Mouse (Mus musculus) ES-E14 (cell line): ENCODE measurements at regions not wholly inside any gene's neighbourhood (a gene's known extent, or its start where the extent isn't known, plus 50 kb on each side); places are given as distances from the start of the nearest gene placed in this dataset.

ENCODE experiments used
- DNase-seq: peaks from one replicate; pipeline ENCODE4 v3.0.0-alpha.2; 2013; ENCODE audit warnings: low read depth, low spot score
- H3K27ac ChIP-seq: 2 replicates; pipeline ENCODE4 v1.5.1; 2012; ENCODE audit warnings: low read depth, mild to moderate bottlenecking, low read length, moderate library complexity, mixed read lengths; ENCODE audit not compliant: poor library complexity, insufficient read depth, severe bottlenecking
- H3K36me3 ChIP-seq: 2 replicates; pipeline ENCODE4 v1.6.1; 2012; ENCODE audit warnings: mild to moderate bottlenecking, low read length, moderate library complexity, mixed read lengths; ENCODE audit not compliant: control insufficient read depth, poor library complexity, insufficient read depth, severe bottlenecking
- H3K4me1 ChIP-seq, 2 experiments: fragments of 150-350 bp in 1 of 2; sonication (generic) in 1 of 2; 2 replicates each; pipeline ENCODE4 v1.6.1; 2012; ENCODE audit warnings: low read length in 2 of 2, mild to moderate bottlenecking in 1 of 2, mixed read lengths in 1 of 2; ENCODE audit not compliant: control insufficient read depth in 2 of 2, insufficient read depth in 2 of 2, poor library complexity in 1 of 2
- H3K4me3 ChIP-seq, 2 experiments: fragments of 150-350 bp in 1 of 2; sonication (generic) in 1 of 2; 2 replicates each; pipeline ENCODE4 v1.5.1; 2012; ENCODE audit warnings: low read length in 2 of 2, low read depth in 1 of 2, mild to moderate bottlenecking in 1 of 2, mixed read lengths in 1 of 2; ENCODE audit not compliant: insufficient read depth in 1 of 2, poor library complexity in 1 of 2, severe bottlenecking in 1 of 2
- H3K9ac ChIP-seq: 2 replicates; pipeline ENCODE4 v1.6.1; 2012; ENCODE audit warnings: low read depth, mild to moderate bottlenecking, low read length, mixed read lengths; ENCODE audit not compliant: poor library complexity, insufficient read depth, severe bottlenecking
- H3K9me3 ChIP-seq: fragments of 150-350 bp; sonication (generic); 2 replicates; pipeline ENCODE4 v1.6.1; 2012; ENCODE audit warnings: low read depth, mild to moderate bottlenecking, low read length; ENCODE audit not compliant: control insufficient read depth, insufficient read depth
- CHD2 ChIP-seq: IDR thresholded peaks from 2 replicates; pipeline ENCODE4 v1.6.1; 2014; ENCODE audit warnings: mild to moderate bottlenecking, low read depth, low read length, inconsistent platforms
- HCFC1 ChIP-seq: IDR thresholded peaks from 2 replicates; pipeline ENCODE4 v1.6.1; 2012; ENCODE audit warnings: low read length, inconsistent platforms, borderline replicate concordance; ENCODE audit not compliant: insufficient read depth
- MAFK ChIP-seq: IDR thresholded peaks from 2 replicates; pipeline ENCODE4 v1.6.1; 2014; ENCODE audit warnings: mild to moderate bottlenecking, low read depth, low read length, inconsistent platforms; ENCODE audit not compliant: insufficient read depth
- ZC3H11A ChIP-seq: IDR thresholded peaks from 2 replicates; pipeline ENCODE4 v1.6.1; 2012; ENCODE audit warnings: low read depth, mild to moderate bottlenecking, inconsistent platforms, low read length, borderline replicate concordance
- ZNF384 ChIP-seq: IDR thresholded peaks from 2 replicates; pipeline ENCODE4 v1.6.1; 2012; ENCODE audit warnings: low read depth, low read length, inconsistent platforms
- in situ Hi-C, 2 experiments: fragments of 600-800 bp; cut with MboI; formaldehyde crosslinking; loops; one replicate each; pipeline ENCODE4 v1.15.1; 2025; ENCODE audit warnings: low sequenced_read_pairs in 2 of 2, inconsistent platforms in 1 of 2; ENCODE audit not compliant: unreplicated experiment in 2 of 2

DNA sequence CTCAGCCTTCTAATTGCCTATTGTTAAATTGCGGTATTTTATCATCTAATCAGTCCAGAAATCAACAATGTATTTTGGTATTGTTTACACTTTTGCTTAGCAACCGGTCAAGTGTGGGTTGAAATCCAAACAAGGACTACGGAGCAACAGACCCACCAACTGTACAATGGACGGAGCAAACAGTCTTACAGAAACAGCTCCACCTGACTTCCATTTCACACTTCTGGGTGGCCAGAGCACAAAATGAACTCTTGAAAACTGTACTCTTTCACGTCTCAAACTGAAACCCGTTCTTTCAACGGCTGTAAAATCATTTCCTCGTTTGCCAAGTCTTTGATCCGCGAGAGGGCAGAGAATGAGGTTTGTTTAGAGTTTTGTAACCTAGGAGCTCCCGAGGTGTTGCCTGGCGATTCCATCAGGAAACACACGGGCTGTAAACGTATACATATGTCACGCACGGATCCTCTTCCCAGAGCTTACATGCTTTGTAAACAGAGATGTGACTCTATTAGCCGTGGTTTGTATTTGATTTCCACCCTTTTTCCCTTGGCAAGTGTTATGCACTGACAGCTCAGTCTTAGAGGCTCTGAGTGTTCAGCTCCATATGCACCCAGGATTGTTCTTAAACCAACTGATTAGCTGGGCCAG lies 258.3 kb downstream of the Etnk1 start:
- Histone ChIP-seq H3K36me3 (no peaks in the 10 kb centered on the region), H3K9me3 (no peaks in the 10 kb centered on the region), H3K27ac (no peak overlapping the region), H3K9ac (no peak overlapping the region), H3K4me3 (no peak overlapping the region), H3K4me1 (no peaks in the 10 kb centered on the region)
- DNase-seq: no peak
- TF ChIP-seq ZC3H11A (no peak), CHD2 (no peak), HCFC1 (no peak), ZNF384 (no peak), MAFK (no peak)
- in situ Hi-C loops: no loop called here

GRCm38 (mm10) chr6:143431896-143432450 lies 265.0 kb downstream of the Etnk1 start:
- no peak for TF ChIP-seq MAFK
- TF ChIP-seq HCFC1: no peak
- TF ChIP-seq CHD2: no peak
- TF ChIP-seq ZNF384: no peak
- TF ChIP-seq ZC3H11A: no peak
- in situ Hi-C loops: no loop called here
- no peaks in the 10 kb centered on the region for H3K9me3 ChIP-seq
- no peaks in the 10 kb centered on the region for H3K4me1 ChIP-seq
- H3K9ac ChIP-seq: no peak overlapping the region
- no peak overlapping the region for H3K4me3 ChIP-seq
- DNase-seq: no peak
- H3K36me3 ChIP-seq: no peaks in the 10 kb centered on the region
- no peak overlapping the region for H3K27ac ChIP-seq

GRCm38 (mm10) chr6:143437367-143438271 lies 270.6 kb downstream of the Etnk1 start:
- no peak overlapping the region for H3K4me3 ChIP-seq
- DNase-seq: no peak
- H3K9ac ChIP-seq: no peak overlapping the region
- in situ Hi-C loops: no loop called here
- no peaks in the 10 kb centered on the region for H3K9me3 ChIP-seq
- H3K4me1 ChIP-seq: no peaks in the 10 kb centered on the region
- no peak overlapping the region for H3K27ac ChIP-seq
- TF ChIP-seq HCFC1 (no peak), MAFK (no peak), ZC3H11A (no peak), CHD2 (no peak), ZNF384 (no peak)
- no peaks in the 10 kb centered on the region for H3K36me3 ChIP-seq

DNA sequence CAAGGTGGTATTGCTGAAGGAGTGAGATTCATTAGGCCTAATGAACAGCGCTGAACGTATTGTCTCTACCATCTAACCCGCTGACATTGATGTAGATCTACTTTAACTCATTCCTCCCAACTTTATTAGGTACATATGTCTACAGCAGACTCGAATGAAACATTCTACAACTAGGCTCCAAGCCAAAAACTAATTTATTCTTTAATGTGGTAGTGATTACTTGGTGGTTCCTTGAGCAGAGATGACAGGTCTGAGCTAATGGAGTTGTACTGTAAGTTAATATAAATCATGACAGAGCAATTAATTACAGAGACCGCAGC lies 271.2 kb downstream of the Etnk1 start:
- Histone ChIP-seq H3K9ac (no peak overlapping the region), H3K9me3 (no peaks in the 10 kb centered on the region), H3K27ac (no peak overlapping the region), H3K4me3 (no peak overlapping the region), H3K4me1 (no peaks in the 10 kb centered on the region), H3K36me3 (no peaks in the 10 kb centered on the region)
- no peak for DNase-seq
- in situ Hi-C loops: no loop called here
- TF ChIP-seq MAFK (no peak), HCFC1 (no peak), CHD2 (no peak), ZC3H11A (no peak), ZNF384 (no peak)
